20 mouse cellular contexts compared by ENCODE assay signal in the genomic region with DNA sequence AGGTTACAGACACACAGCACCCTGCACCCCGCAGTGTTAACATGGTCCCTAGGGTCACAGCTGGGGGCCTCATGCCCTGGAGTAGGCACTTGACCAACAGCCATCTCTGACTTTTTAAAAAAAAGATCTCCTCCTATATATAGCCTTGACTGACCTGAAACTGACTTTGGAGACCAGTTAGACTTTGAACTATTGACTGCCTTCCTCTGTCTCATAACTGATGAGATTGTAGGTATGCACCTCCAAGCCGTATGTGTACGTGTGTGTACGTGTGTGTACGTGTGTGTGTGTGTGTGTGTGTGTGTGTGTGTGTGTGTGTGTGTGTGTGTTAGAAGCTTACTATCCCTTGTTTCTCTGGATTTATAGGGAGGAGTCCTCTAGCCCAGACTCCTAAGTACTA. TPM values are rescaled to one million over a fixed set of nuclear protein-coding genes. Genes with fewer than 3 reads are reported as not detected.
DNase-seq lines count a peak whose midpoint lies in the region; ATAC-seq lines count a peak whose summit lies in the region.
"Had no signal": no experiment of that assay in that cellular context is flagged by ENCODE, and none has a peak within 500 bp of the region (broad histone marks: within the 10 kb centered on the region; RNA-seq: fewer than 3 reads in every experiment).

No protein-coding gene starts in this region.

- no peak overlapping the region for H3K4me2 ChIP-seq in heart, embryonic 16.5 days (ENCODE audit: low read depth, low read length)
- no peak overlapping the region for H3K4me2 ChIP-seq in heart, embryonic 12.5 days
- 0 out of 2 replicates have a peak overlapping the region, but pooled peaks have one; percentile 9 for H3K4me2 ChIP-seq in intestine, embryonic 15.5 days (replicated peaks)
- no peak overlapping the region for H3K4me2 ChIP-seq in stomach, embryonic 14.5 days (replicated peaks; ENCODE audit: low read depth, low read length)
- H3K4me2 ChIP-seq: embryonic facial prominence, embryonic 13.5 days; heart, embryonic 15.5 days had no signal

- no peaks in the 10 kb centered on the region for H3K9me3 ChIP-seq in heart, embryonic 16.5 days (replicated peaks; ENCODE audit: control insufficient read depth, low read length)
- H3K9me3 ChIP-seq in heart, embryonic 12.5 days (replicated peaks): no peaks in the 10 kb centered on the region
- no peaks in the 10 kb centered on the region for H3K9me3 ChIP-seq in intestine, embryonic 15.5 days
- H3K9me3 ChIP-seq in limb, embryonic 10.5 days (replicated peaks): no peaks in the 10 kb centered on the region
- no peaks in the 10 kb centered on the region for H3K9me3 ChIP-seq in stomach, embryonic 14.5 days (ENCODE audit: control insufficient read depth, low read depth, low read length)
- H3K9me3 ChIP-seq: embryonic facial prominence, embryonic 13.5 days; heart, embryonic 15.5 days; hindbrain, embryonic 10.5 days had no signal

- H3K27me3 ChIP-seq in heart, embryonic 16.5 days (ENCODE audit: control insufficient read depth, insufficient read depth, low read length): no peaks in the 10 kb centered on the region
- H3K27me3 ChIP-seq in heart, embryonic 12.5 days (replicated peaks): no peaks in the 10 kb centered on the region
- no peaks in the 10 kb centered on the region for H3K27me3 ChIP-seq in intestine, embryonic 15.5 days (replicated peaks)
- no peaks in the 10 kb centered on the region for H3K27me3 ChIP-seq in limb, embryonic 10.5 days (ENCODE audit: low read depth, poor library complexity, severe bottlenecking)
- H3K27me3 ChIP-seq in stomach, embryonic 14.5 days (ENCODE audit: control insufficient read depth, insufficient read depth, low read length): no peaks in the 10 kb centered on the region
- H3K27me3 ChIP-seq: embryonic facial prominence, embryonic 13.5 days; heart, embryonic 15.5 days had no signal

- peaks cover 41% of the 10 kb centered on the region for H3K4me1 ChIP-seq in heart, embryonic 16.5 days (ENCODE audit: control insufficient read depth, insufficient read depth, low read length)
- H3K4me1 ChIP-seq in heart, embryonic 12.5 days (replicated peaks): peaks cover 55% of the 10 kb centered on the region
- peaks cover 31% of the 10 kb centered on the region for H3K4me1 ChIP-seq in intestine, embryonic 15.5 days (replicated peaks)
- peaks cover 40% of the 10 kb centered on the region for H3K4me1 ChIP-seq in limb, embryonic 10.5 days
- peaks cover 14% of the 10 kb centered on the region for H3K4me1 ChIP-seq in stomach, embryonic 14.5 days (ENCODE audit: control insufficient read depth, insufficient read depth, low read length)

- no peak for DNase-seq in limb, embryonic 10.5 days (ENCODE audit: low spot score)
- no peak for DNase-seq in lung, postnatal 14 days
- no peak for DNase-seq in retina, postnatal 1 day
- DNase-seq: adrenal gland, adult 2 months; cerebellum, adult 9-11 months; midbrain, embryonic 14.5 days; right cerebral cortex, postnatal 14 days; thymus, postnatal 14 days had no signal

- WGBS in heart, embryonic 16.5 days: 79% methylated on average over 5 of the region's 5 CpGs
- 78% methylated on average over 5 of the region's 5 CpGs for WGBS in heart, embryonic 12.5 days
- 74% methylated on average over 5 of the region's 5 CpGs for WGBS in intestine, embryonic 15.5 days
- 95% methylated on average over 5 of the region's 5 CpGs for WGBS in limb, embryonic 10.5 days
- WGBS in stomach, embryonic 14.5 days: 86% methylated on average over 5 of the region's 5 CpGs

- peak overlapping the region; percentile 26 for H3K27ac ChIP-seq in heart, embryonic 16.5 days (ENCODE audit: low read length)
- no peak overlapping the region for H3K27ac ChIP-seq in heart, embryonic 12.5 days (ENCODE audit: poor library complexity, severe bottlenecking)
- H3K27ac ChIP-seq in intestine, embryonic 15.5 days: peak overlapping the region; percentile 61
- peak overlapping the region; percentile 42; the same call in 1 of the 2 replicates for H3K27ac ChIP-seq in limb, embryonic 10.5 days
- H3K27ac ChIP-seq in stomach, embryonic 14.5 days (ENCODE audit: low read length): no peak overlapping the region
- H3K27ac ChIP-seq: embryonic facial prominence, embryonic 13.5 days; hindbrain, embryonic 10.5 days; liver, embryonic 14.5 days had no signal

- no peaks in the 10 kb centered on the region for H3K36me3 ChIP-seq in heart, embryonic 16.5 days (ENCODE audit: control insufficient read depth, insufficient read depth)
- H3K36me3 ChIP-seq in heart, embryonic 12.5 days: no peaks in the 10 kb centered on the region
- no peaks in the 10 kb centered on the region for H3K36me3 ChIP-seq in intestine, embryonic 15.5 days
- no peaks in the 10 kb centered on the region for H3K36me3 ChIP-seq in limb, embryonic 10.5 days
- no peaks in the 10 kb centered on the region for H3K36me3 ChIP-seq in stomach, embryonic 14.5 days (ENCODE audit: control insufficient read depth, insufficient read depth, low read length)
- H3K36me3 ChIP-seq: embryonic facial prominence, embryonic 13.5 days; heart, embryonic 15.5 days; hindbrain, embryonic 10.5 days had no signal

- H3K4me3 ChIP-seq in heart, embryonic 16.5 days (ENCODE audit: low read length): no peak overlapping the region
- H3K4me3 ChIP-seq in heart, embryonic 12.5 days: no peak overlapping the region
- no peak overlapping the region for H3K4me3 ChIP-seq in intestine, embryonic 15.5 days (replicated peaks)
- no peak overlapping the region for H3K4me3 ChIP-seq in limb, embryonic 10.5 days
- no peak overlapping the region for H3K4me3 ChIP-seq in stomach, embryonic 14.5 days (ENCODE audit: low read depth, low read length)
- H3K4me3 ChIP-seq: embryonic facial prominence, embryonic 13.5 days; heart, embryonic 15.5 days; hindbrain, embryonic 10.5 days had no signal

- no peak for ATAC-seq in heart, embryonic 16.5 days (replicated peaks; ENCODE audit: extremely low read depth, insufficient read depth, low FRiP score)
- no peak for ATAC-seq in heart, embryonic 12.5 days (ENCODE audit: insufficient number of reproducible peaks, low FRiP score)
- peak; percentile 65 for ATAC-seq in intestine, embryonic 15.5 days
- ATAC-seq in stomach, embryonic 14.5 days (ENCODE audit: insufficient number of reproducible peaks, insufficient read depth, low FRiP score, low read depth): peak; percentile 20; the same call in 1 of the 2 replicates
- ATAC-seq: forebrain, embryonic 14.5 days; lung, postnatal 0 days had no signal

- no peak overlapping the region for H3K9ac ChIP-seq in heart, embryonic 16.5 days (ENCODE audit: low read length)
- no peak overlapping the region for H3K9ac ChIP-seq in heart, embryonic 12.5 days
- H3K9ac ChIP-seq in intestine, embryonic 15.5 days: no peak overlapping the region
- H3K9ac ChIP-seq in stomach, embryonic 14.5 days (replicated peaks; ENCODE audit: low read depth, low read length): no peak overlapping the region
- H3K9ac ChIP-seq: embryonic facial prominence, embryonic 13.5 days; heart, embryonic 15.5 days; liver, embryonic 14.5 days had no signal

RNA-seq across cellular contexts. Expression of a gene that starts 43.7 kb away (rescaled TPM):
- polyA plus RNA-seq in heart, embryonic 16.5 days (2015; fragmentation: Nextera tagmentation; extraction: Ambion mirVana): 18.5 and 20.1 TPM in 2 replicates
- polyA plus RNA-seq in heart, embryonic 12.5 days (2016; fragmentation: Nextera tagmentation; extraction: Ambion mirVana): 16.2 and 18.0 TPM in 2 replicates
- polyA plus RNA-seq in intestine, embryonic 15.5 days (2015; fragmentation: Nextera tagmentation; extraction: Ambion mirVana): 20.4 and 22.4 TPM in 2 replicates
- 23.9 and 25.2 TPM in 2 replicates for polyA plus RNA-seq in limb, embryonic 10.5 days (2016; fragmentation: Nextera tagmentation; extraction: Ambion mirVana)
- polyA plus RNA-seq in stomach, embryonic 14.5 days (2014; fragmentation: Nextera tagmentation; extraction: Ambion mirVana): 26.3 and 26.8 TPM in 2 replicates

RNA-seq across cellular contexts. Expression of a gene that starts 44.2 kb away (rescaled TPM):
- 149 and 264 TPM in 2 replicates for polyA plus RNA-seq in heart, embryonic 16.5 days (2015; fragmentation: Nextera tagmentation; extraction: Ambion mirVana)
- polyA plus RNA-seq in heart, embryonic 12.5 days (2016; fragmentation: Nextera tagmentation; extraction: Ambion mirVana): 415 and 416 TPM in 2 replicates
- 508 and 561 TPM in 2 replicates for polyA plus RNA-seq in intestine, embryonic 15.5 days (2015; fragmentation: Nextera tagmentation; extraction: Ambion mirVana)
- polyA plus RNA-seq in limb, embryonic 10.5 days (2016; fragmentation: Nextera tagmentation; extraction: Ambion mirVana): 562 and 618 TPM in 2 replicates
- 230 and 234 TPM in 2 replicates for polyA plus RNA-seq in stomach, embryonic 14.5 days (2014; fragmentation: Nextera tagmentation; extraction: Ambion mirVana)

RNA-seq across cellular contexts. Expression of a gene that starts 55.4 kb away (rescaled TPM):
- 0.46 and 0.47 TPM in 2 replicates for polyA plus RNA-seq in heart, embryonic 16.5 days (2015; fragmentation: Nextera tagmentation; extraction: Ambion mirVana)
- 0.45 TPM in 1 of 2 replicates, not detected in the other for polyA plus RNA-seq in heart, embryonic 12.5 days (2016; fragmentation: Nextera tagmentation; extraction: Ambion mirVana)
- not detected in 2 replicates for polyA plus RNA-seq in intestine, embryonic 15.5 days (2015; fragmentation: Nextera tagmentation; extraction: Ambion mirVana)
- polyA plus RNA-seq in limb, embryonic 10.5 days (2016; fragmentation: Nextera tagmentation; extraction: Ambion mirVana): not detected in 2 replicates
- not detected in 2 replicates for polyA plus RNA-seq in stomach, embryonic 14.5 days (2014; fragmentation: Nextera tagmentation; extraction: Ambion mirVana)
- polyA plus RNA-seq: C2C12; embryonic facial prominence, embryonic 13.5 days; heart, embryonic 15.5 days; hindbrain, embryonic 10.5 days; kidney, postnatal 0 days; lung, postnatal 0 days; midbrain, embryonic 14.5 days had no signal

Comparison
In these comparisons a context has a peak if more than half of its experiments do, and no peak if none do; other contexts are left out.
1. H3K27ac ChIP-seq: peak in heart, embryonic 16.5 days (single experiment), intestine, embryonic 15.5 days (single experiment) and limb, embryonic 10.5 days (single experiment); none in heart, embryonic 12.5 days (single experiment) and stomach, embryonic 14.5 days (single experiment).
2. ATAC-seq: peak in intestine, embryonic 15.5 days (single experiment) and stomach, embryonic 14.5 days (single experiment); none in heart, embryonic 16.5 days (single experiment) and heart, embryonic 12.5 days (single experiment).